Mouse (Mus musculus) midbrain, embryonic 13.5 days (tissue): ENCODE data around the gene Thada. TPM values are rescaled to one million over a fixed set of nuclear protein-coding genes. Genes with fewer than 3 reads are reported as not detected.
"Not testable (repeated sequence)": the region's sequence is repeated elsewhere in the genome, so short reads cannot be mapped to it uniquely, and the experiment has no call there.

ENCODE experiments used
- ATAC-seq: fragments of 200-750 bp; cut with Nextera tagmentation; 2 replicates; pipeline ENCODE4 v1.8.0; 2017; ENCODE audit warnings: mild to moderate bottlenecking, moderate TSS enrichment, moderate library complexity
- H3K27ac ChIP-seq: fragments of 300-500 bp; sonication (generic); 2 replicates; pipeline ENCODE4 v1.5.1; 2015; ENCODE audit warnings: inconsistent platforms, mild to moderate bottlenecking, moderate library complexity
- H3K27me3 ChIP-seq: fragments of 300-500 bp; sonication (generic); 2 replicates; pipeline ENCODE4 v1.6.1; 2015; ENCODE audit warnings: mild to moderate bottlenecking, inconsistent platforms
- H3K36me3 ChIP-seq: fragments of 300-500 bp; sonication (generic); 2 replicates; pipeline ENCODE4 v1.6.1; 2015; ENCODE audit warnings: mild to moderate bottlenecking, inconsistent platforms
- H3K4me1 ChIP-seq: fragments of 300-500 bp; sonication (generic); replicated peaks from 2 replicates; pipeline ENCODE4 v1.6.1; 2015; ENCODE audit warnings: inconsistent platforms
- H3K4me2 ChIP-seq: fragments of 300-500 bp; sonication (generic); replicated peaks from 2 replicates; pipeline ENCODE4 v1.6.1; 2015; ENCODE audit warnings: moderate library complexity, mild to moderate bottlenecking, inconsistent platforms
- H3K4me3 ChIP-seq: fragments of 300-500 bp; sonication (generic); replicated peaks from 2 replicates; pipeline ENCODE4 v1.5.1; 2015; ENCODE audit warnings: mild to moderate bottlenecking, inconsistent platforms
- H3K9ac ChIP-seq: fragments of 300-500 bp; sonication (generic); replicated peaks from 2 replicates; pipeline ENCODE4 v1.6.1; 2015; ENCODE audit warnings: mild to moderate bottlenecking, inconsistent platforms
- H3K9me3 ChIP-seq: fragments of 300-500 bp; sonication (generic); 2 replicates; pipeline ENCODE4 v1.6.1; 2016; ENCODE audit warnings: mild to moderate bottlenecking, inconsistent platforms
- WGBS: fragments of 180-500 bp; shearing (Covaris S2); methylation state at CpG from one replicate; pipeline ENCODE4 v1.1.7; 2015; 5-methylcytosine and 5-hydroxymethylcytosine counted together
- polyA plus RNA-seq: library from polyadenylated mRNA; unstranded; fragments of >200 nt; fragmentation: Nextera tagmentation; extraction: Ambion mirVana; gene quantifications from 2 replicates; pipeline ENCODE4 v1.2.1, GENCODE M21; 2015

Thada gene
- polyA plus RNA-seq, 1 experiment from 2014 or later: 7.6 TPM

GRCm38 (mm10) chr17:84304141-84304540 is 161.9 kb downstream of the Thada start:
- ATAC-seq: no peak
- H3K27ac ChIP-seq: no peak overlapping the region
- H3K4me2 ChIP-seq: no peak overlapping the region
- no peaks in the 10 kb centered on the region for H3K9me3 ChIP-seq
- H3K27me3 ChIP-seq: no peaks in the 10 kb centered on the region
- no peak overlapping the region for H3K4me3 ChIP-seq
- H3K36me3 ChIP-seq: peaks cover 20% of the 10 kb centered on the region
- no peaks in the 10 kb centered on the region for H3K4me1 ChIP-seq
- H3K9ac ChIP-seq: no peak overlapping the region
- 88% methylated on average over 5 of the region's 5 CpGs for WGBS

GRCm38 (mm10) chr17:84297976-84298375 is 168.0 kb downstream of the Thada start:
- H3K4me2 ChIP-seq: no peak overlapping the region
- 97% methylated on average over 6 of the region's 6 CpGs for WGBS
- no peak overlapping the region for H3K27ac ChIP-seq
- no peak for ATAC-seq
- no peak overlapping the region for H3K9ac ChIP-seq
- no peaks in the 10 kb centered on the region for H3K9me3 ChIP-seq
- H3K4me3 ChIP-seq: no peak overlapping the region
- H3K4me1 ChIP-seq: no peaks in the 10 kb centered on the region
- H3K36me3 ChIP-seq: no peaks in the 10 kb centered on the region
- H3K27me3 ChIP-seq: no peaks in the 10 kb centered on the region

DNA sequence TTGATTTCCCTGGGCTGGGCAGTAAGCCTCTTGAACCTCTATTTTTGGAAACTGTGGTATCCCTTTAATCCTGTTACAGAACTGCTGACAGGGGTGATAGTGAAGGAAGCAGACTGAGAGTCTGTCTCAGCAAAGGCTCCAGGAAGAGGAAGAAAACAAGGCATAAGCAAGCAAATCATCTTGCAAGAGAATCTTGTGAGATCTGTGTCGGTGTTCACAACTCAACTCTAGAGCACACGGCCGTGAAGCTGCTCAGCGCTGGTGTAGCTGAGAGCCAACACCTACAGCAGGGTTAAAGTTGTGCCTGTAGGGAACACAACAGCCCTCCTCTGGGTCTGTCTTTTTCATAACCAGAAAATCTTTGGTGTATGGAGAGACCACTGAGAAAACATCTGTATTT is 172.8 kb downstream of the Thada start:
- 90% methylated on average over 4 of the region's 4 CpGs for WGBS
- no peak overlapping the region for H3K9ac ChIP-seq
- no peak overlapping the region for H3K27ac ChIP-seq
- H3K4me1 ChIP-seq: no peaks in the 10 kb centered on the region
- no peak overlapping the region for H3K4me2 ChIP-seq
- H3K36me3 ChIP-seq: 0 out of 2 replicates have a peak, but pooled peaks cover 3% of the 10 kb centered on the region
- no peak overlapping the region for H3K4me3 ChIP-seq
- no peaks in the 10 kb centered on the region for H3K27me3 ChIP-seq
- no peak for ATAC-seq
- H3K9me3 ChIP-seq: no peaks in the 10 kb centered on the region

- not testable (repeated sequence) for ATAC-seq, H3K27me3 ChIP-seq
- WGBS: 96% methylated on average over 6 of the region's 6 CpGs
Measured at GRCm38 (mm10) chr17:84291228-84291627, 174.8 kb downstream of the Thada start.

DNA sequence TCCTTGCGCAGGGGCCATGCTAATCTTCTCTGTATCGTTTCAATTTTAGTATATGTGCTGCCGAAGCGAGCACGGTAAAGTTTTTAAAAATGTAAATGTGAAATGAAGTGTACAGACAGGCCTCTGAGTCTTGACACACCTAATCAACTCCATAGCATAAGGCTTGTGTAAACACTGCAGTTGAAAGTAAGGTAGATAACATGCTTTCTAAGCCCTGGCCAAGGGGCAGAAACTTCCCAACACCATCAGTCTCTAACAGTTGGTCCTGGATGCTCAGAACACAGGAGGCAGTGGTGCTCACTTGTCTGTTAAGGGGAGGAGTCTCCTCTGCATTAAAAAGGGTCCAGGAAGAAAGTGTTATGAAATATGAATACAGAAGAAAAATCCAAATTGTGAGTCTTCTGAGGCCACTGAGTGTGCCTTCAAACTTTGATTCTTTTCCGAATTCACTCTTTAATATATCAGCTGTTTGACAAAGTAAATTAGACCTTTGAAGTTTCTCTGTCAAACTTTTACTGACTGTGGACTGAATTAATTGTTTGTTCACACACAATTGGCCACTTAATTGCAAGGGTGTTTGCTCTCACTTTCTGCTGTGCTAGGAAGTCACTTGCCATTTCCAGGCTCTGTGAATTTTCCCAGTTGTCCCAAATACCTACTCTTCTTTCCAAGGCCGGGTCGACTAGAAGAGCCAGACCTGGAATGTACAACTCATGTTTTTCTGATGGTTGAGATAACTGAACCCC is 178.2 kb downstream of the Thada start:
- ATAC-seq: no peak
- 0 out of 2 replicates have a peak, but pooled peaks cover 3% of the 10 kb centered on the region for H3K36me3 ChIP-seq
- no peak overlapping the region for H3K9ac ChIP-seq
- no peak overlapping the region for H3K4me2 ChIP-seq
- no peaks in the 10 kb centered on the region for H3K4me1 ChIP-seq
- no peaks in the 10 kb centered on the region for H3K9me3 ChIP-seq
- H3K27ac ChIP-seq: no peak overlapping the region
- no peak overlapping the region for H3K4me3 ChIP-seq
- no peaks in the 10 kb centered on the region for H3K27me3 ChIP-seq
- 94% methylated on average over 8 of the region's 8 CpGs for WGBS

More at GRCm38 (mm10) chr17:84291228-84291627, 174.8 kb downstream of the Thada start:
- H3K9ac ChIP-seq, H3K4me1 ChIP-seq, H3K36me3 ChIP-seq, H3K4me2 ChIP-seq, H3K27ac ChIP-seq, H3K9me3 ChIP-seq, H3K4me3 ChIP-seq: not testable (repeated sequence)

- H3K27ac ChIP-seq: no peak overlapping the region
- H3K27me3 ChIP-seq: no peaks in the 10 kb centered on the region
- H3K4me2 ChIP-seq: no peak overlapping the region
- no peaks in the 10 kb centered on the region for H3K4me1 ChIP-seq
- no peak overlapping the region for H3K4me3 ChIP-seq
- 98% methylated on average over 5 of the region's 5 CpGs for WGBS
- 0 out of 2 replicates have a peak, but pooled peaks cover 3% of the 10 kb centered on the region for H3K36me3 ChIP-seq
- no peaks in the 10 kb centered on the region for H3K9me3 ChIP-seq
- H3K9ac ChIP-seq: no peak overlapping the region
- no peak for ATAC-seq
Measured at GRCm38 (mm10) chr17:84286536-84286935, 179.5 kb downstream of the Thada start.

DNA sequence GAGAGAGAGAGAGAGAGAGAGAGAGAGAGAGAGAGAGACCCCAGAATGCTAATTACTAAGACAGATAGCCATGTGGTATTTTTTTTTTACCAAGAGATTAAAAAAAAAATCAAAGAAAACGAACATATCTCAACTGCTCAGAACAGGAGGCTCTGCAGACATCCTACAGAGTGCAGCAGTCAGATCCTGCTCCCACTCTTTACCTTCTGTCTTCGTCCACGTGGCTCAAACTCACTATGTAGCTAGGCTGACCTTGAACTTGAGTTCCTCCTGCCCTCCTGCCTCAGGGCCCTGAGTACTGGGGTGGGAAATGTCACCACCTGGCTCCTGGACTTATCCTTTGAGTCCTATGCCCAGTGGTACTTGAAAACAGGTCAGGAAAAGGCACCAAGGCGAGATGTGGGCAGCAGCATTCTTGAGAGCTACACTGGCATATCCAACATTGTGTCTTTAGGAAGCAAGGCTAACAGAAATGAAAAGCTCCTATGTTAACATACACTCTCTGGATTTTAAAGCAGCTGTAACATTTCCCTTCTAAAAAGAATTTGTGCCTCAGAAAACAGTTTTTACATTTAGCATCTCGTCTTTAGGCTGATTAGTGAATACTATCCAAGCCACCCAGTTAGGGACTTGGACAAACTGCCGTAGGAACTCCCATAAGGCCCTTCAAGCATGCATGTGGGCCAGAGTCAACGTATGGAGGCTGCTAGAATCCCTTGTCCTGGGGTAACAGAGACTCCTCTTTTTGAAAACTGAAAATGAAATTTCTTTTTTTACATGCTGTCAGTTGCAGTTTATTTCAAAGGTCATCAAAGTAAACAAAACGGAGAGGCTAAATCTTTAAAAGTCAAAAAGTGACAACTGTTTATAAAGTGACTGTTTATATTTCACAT is 183.4 kb downstream of the Thada start:
- H3K4me2 ChIP-seq: no peak overlapping the region
- no peaks in the 10 kb centered on the region for H3K4me1 ChIP-seq
- H3K9ac ChIP-seq: no peak overlapping the region
- H3K4me3 ChIP-seq: no peak overlapping the region
- no peaks in the 10 kb centered on the region for H3K27me3 ChIP-seq
- no peak overlapping the region for H3K27ac ChIP-seq
- no peak for ATAC-seq
- no peaks in the 10 kb centered on the region for H3K9me3 ChIP-seq
- 88% methylated on average over 8 of the region's 8 CpGs for WGBS
- H3K36me3 ChIP-seq: no peaks in the 10 kb centered on the region

DNA sequence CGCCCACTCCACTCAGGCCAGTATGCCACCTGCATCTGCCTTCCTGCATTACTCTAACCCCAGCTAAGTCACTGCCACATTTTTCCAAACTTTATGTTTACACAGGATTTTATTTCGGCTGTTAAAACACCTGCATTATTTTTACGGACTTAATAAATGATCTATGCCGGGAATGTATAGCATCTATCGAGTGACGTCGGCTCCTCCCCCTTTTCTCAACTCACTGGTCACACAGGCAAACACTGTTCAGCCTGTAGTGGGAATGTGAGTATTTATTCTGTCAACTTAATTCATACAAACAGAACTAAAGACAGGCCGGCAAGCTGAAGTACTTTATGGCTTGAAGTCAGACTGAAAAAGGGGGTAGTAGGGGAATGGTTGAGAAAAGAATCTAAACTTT is 187.0 kb downstream of the Thada start:
- no peaks in the 10 kb centered on the region for H3K36me3 ChIP-seq
- 0 out of 2 replicates have a peak, but pooled peaks cover 7% of the 10 kb centered on the region for H3K4me1 ChIP-seq
- H3K9me3 ChIP-seq: no peaks in the 10 kb centered on the region
- no peak for ATAC-seq
- no peak overlapping the region for H3K4me3 ChIP-seq
- H3K27ac ChIP-seq: no peak overlapping the region
- WGBS: 88% methylated on average over 8 of the region's 8 CpGs
- no peak overlapping the region for H3K4me2 ChIP-seq
- H3K27me3 ChIP-seq: no peaks in the 10 kb centered on the region
- no peak overlapping the region for H3K9ac ChIP-seq

- H3K27me3 ChIP-seq: no peaks in the 10 kb centered on the region
- no peaks in the 10 kb centered on the region for H3K9me3 ChIP-seq
- WGBS: 91% methylated on average over 5 of the region's 5 CpGs
- no peak for ATAC-seq
- H3K27ac ChIP-seq: no peak overlapping the region
- H3K9ac ChIP-seq: no peak overlapping the region
- no peaks in the 10 kb centered on the region for H3K36me3 ChIP-seq
- 0 out of 2 replicates have a peak, but pooled peaks cover 7% of the 10 kb centered on the region for H3K4me1 ChIP-seq
- H3K4me3 ChIP-seq: no peak overlapping the region
- no peak overlapping the region for H3K4me2 ChIP-seq
Measured at GRCm38 (mm10) chr17:84278193-84278953, 187.6 kb downstream of the Thada start.

DNA sequence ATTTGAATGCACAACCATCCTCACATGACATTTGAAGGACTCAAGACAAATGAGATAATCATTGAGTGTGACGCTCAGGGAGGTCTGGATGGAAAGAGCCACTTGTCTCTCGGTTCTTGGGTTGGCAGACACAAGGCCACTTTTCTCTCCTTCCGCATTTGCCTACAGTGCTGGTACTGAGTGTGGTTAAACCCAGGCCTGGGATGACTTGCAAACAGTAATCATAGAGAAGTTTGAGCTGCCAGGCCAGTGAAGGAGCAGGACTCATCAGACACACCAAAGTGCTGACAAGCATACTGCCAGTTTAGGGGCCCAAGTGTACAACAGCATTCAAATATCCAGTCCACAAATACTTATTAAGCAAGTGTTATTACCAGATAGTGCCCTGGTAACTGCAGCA is 191.0 kb downstream of the Thada start:
- no peak overlapping the region for H3K4me3 ChIP-seq
- 0 out of 2 replicates have a peak, but pooled peaks cover 7% of the 10 kb centered on the region for H3K4me1 ChIP-seq
- ATAC-seq: no peak
- H3K9ac ChIP-seq: no peak overlapping the region
- 0 out of 2 replicates have a peak overlapping the region, but pooled peaks have one; percentile 45 for H3K27ac ChIP-seq
- no peaks in the 10 kb centered on the region for H3K27me3 ChIP-seq
- H3K9me3 ChIP-seq: no peaks in the 10 kb centered on the region
- H3K36me3 ChIP-seq: peaks cover 5% of the 10 kb centered on the region; the same call in 1 of the 2 replicates
- H3K4me2 ChIP-seq: no peak overlapping the region
- 83% methylated on average over 3 of the region's 3 CpGs for WGBS

DNA sequence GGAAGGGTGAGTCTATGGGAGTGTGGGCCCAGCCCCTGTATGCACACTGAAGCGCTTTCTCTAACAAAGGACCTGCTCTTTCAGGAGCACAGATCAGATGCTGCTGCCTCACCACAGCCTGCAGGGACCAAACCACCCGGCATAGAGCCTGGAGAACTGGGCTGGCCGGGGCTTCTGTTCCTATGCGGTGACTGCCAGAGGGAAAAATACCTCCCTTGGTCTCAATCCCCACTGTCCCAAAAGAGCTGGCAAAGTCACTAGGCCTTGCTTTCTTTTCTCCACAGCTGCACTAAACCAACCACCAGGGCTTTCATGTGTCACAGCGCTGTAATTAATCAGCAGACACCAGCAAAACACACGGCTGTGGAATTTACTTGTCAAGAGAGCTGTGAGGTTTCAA is 191.8 kb downstream of the Thada start:
- Histone ChIP-seq H3K27ac (peak overlapping the region; percentile 45), H3K36me3 (peaks cover 5% of the 10 kb centered on the region; the same call in 1 of the 2 replicates), H3K4me2 (no peak overlapping the region), H3K27me3 (no peaks in the 10 kb centered on the region), H3K9ac (no peak overlapping the region), H3K4me3 (no peak overlapping the region), H3K4me1 (0 out of 2 replicates have a peak, but pooled peaks cover 7% of the 10 kb centered on the region), H3K9me3 (no peaks in the 10 kb centered on the region)
- 53% methylated on average over 6 of the region's 6 CpGs for WGBS
- peak; percentile 53; the same call in 1 of the 2 replicates for ATAC-seq
